Mouse (Mus musculus): ENCODE data around the gene Lck.
A peak's percentile ranks its signal among the peaks of the same experiment; 100 is the strongest.

DNA sequence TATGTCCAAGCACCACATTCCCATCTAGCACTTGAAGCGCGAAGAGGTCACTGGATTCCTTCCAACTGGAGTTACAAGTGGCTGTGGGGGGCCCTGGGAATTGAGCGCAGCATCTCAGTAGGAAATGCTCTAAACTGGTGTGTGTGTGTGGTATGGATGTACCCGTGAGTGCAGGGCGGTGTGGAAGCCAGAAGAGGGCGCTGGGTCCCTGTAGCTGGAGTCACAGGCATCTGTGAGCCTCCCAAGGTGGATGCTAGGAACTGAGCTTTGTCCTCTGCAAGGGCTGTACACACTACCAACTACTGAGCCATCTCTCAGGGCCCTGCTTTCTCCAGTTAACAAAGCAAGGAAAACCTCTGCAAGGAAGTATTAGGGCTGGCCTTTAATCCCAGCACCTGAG is 33.4 kb downstream of the Lck start:
- TF ChIP-seq CTCF (IDR thresholded peaks at IDR 0.05; ENCODE audit: control insufficient read depth, insufficient read depth, insufficient read length): peak; percentile 42
- no peak for TF ChIP-seq MAX (IDR thresholded peaks at IDR 0.05)
- no peak for TF ChIP-seq MYOG (IDR thresholded peaks at IDR 0.05; ENCODE audit: control insufficient read depth, extremely low read depth, insufficient read length)
- TF ChIP-seq FOSL1 (IDR thresholded peaks at IDR 0.05; ENCODE audit: insufficient read depth, low read length, poor library complexity, severe bottlenecking): no peak
- TF ChIP-seq USF1 (IDR thresholded peaks at IDR 0.05; ENCODE audit: low read depth): no peak
